Comparison of ENCODE assay signal across 8 mouse cellular contexts in genomic region chr8:83165235-83165930, GRCm38 (mm10). TPM values are rescaled to one million over a fixed set of nuclear protein-coding genes. Genes with fewer than 3 reads are reported as not detected.
DNase-seq lines count a peak whose midpoint lies in the region; ATAC-seq lines count a peak whose summit lies in the region.

Tbc1d9 (plus strand) TSS chr8:83165352.

- no peaks in the 10 kb centered on the region for H3K9me3 ChIP-seq in embryonic facial prominence, embryonic 10.5 days
- H3K9me3 ChIP-seq in intestine, embryonic 16.5 days (ENCODE audit: control insufficient read depth, low read length): no peaks in the 10 kb centered on the region

- peaks cover 9% of the 10 kb centered on the region; the same call in 1 of the 2 replicates for H3K27me3 ChIP-seq in embryonic facial prominence, embryonic 10.5 days (replicated peaks; ENCODE audit: low read depth, poor library complexity, severe bottlenecking)
- no peaks in the 10 kb centered on the region for H3K27me3 ChIP-seq in intestine, embryonic 16.5 days (replicated peaks; ENCODE audit: control insufficient read depth, insufficient read depth, low read length)

- peak; percentile 71 for DNase-seq in adrenal gland, postnatal 25 days
- peak; percentile 83 for DNase-seq in embryonic facial prominence, embryonic 10.5 days (ENCODE audit: low spot score)
- peak; percentile 73 to 81 for DNase-seq in left cerebral cortex, postnatal 25 days (ENCODE audit: low spot score in 2 of 2)
- peak; percentile 79 to 82 for DNase-seq in right cerebral cortex, postnatal 10 days (ENCODE audit: low spot score in 2 of 2)
- peak; percentile 69 for DNase-seq in yolk sac, embryonic 10.5 days (ENCODE audit: low spot score)

- H3K36me3 ChIP-seq in embryonic facial prominence, embryonic 10.5 days (replicated peaks): no peaks in the 10 kb centered on the region
- H3K36me3 ChIP-seq in intestine, embryonic 16.5 days (ENCODE audit: control insufficient read depth, insufficient read depth, low read length): no peaks in the 10 kb centered on the region

- peak within 1 kb of the TSS; percentile 92 for H3K4me2 ChIP-seq in intestine, embryonic 16.5 days (ENCODE audit: low read depth, low read length)

- intact Hi-C loops in left cerebral cortex, postnatal 25 days (cut with DNase I): loop anchor here (5.0 kb wide), 2 partner anchors 77 to 303 kb away; partner anchors contain the start of gene Rnf150

- H3K27ac ChIP-seq in embryonic facial prominence, embryonic 10.5 days (replicated peaks): peak within 1 kb of the TSS; percentile 90
- peak within 1 kb of the TSS; percentile 81 for H3K27ac ChIP-seq in intestine, embryonic 16.5 days (ENCODE audit: low read length)

- peak; percentile 91 for ATAC-seq in granulocyte monocyte progenitor cell, adult 5-6 weeks (replicated peaks; ENCODE audit: poor library complexity, severe bottlenecking)
- peak; percentile 96 for ATAC-seq in intestine, embryonic 16.5 days
- peak; percentile 86 for ATAC-seq in megakaryocyte progenitor cell, adult 5-6 weeks (replicated peaks; ENCODE audit: poor library complexity)

- peak within 1 kb of the TSS; percentile 90 for H3K9ac ChIP-seq in intestine, embryonic 16.5 days (ENCODE audit: low read depth, low read length)

- H3K4me1 ChIP-seq in embryonic facial prominence, embryonic 10.5 days: peaks cover 13% of the 10 kb centered on the region
- no peaks in the 10 kb centered on the region; the same call in 1 of the 2 replicates for H3K4me1 ChIP-seq in intestine, embryonic 16.5 days (ENCODE audit: control insufficient read depth, insufficient read depth, low read length)

- WGBS in embryonic facial prominence, embryonic 10.5 days: under 1% methylated on average over 63 of the region's 63 CpGs
- under 1% methylated on average over 63 of the region's 63 CpGs for whole genome bisulfite sequencing in intestine, embryonic 16.5 days

- H3K4me3 ChIP-seq in embryonic facial prominence, embryonic 10.5 days: peak within 1 kb of the TSS; percentile 74
- H3K4me3 ChIP-seq in intestine, embryonic 16.5 days (ENCODE audit: low read length): peak within 1 kb of the TSS; percentile 79

RNA-seq across cellular contexts. Expression of gene Tbc1d9, which starts in this region (rescaled TPM):
- total RNA-seq in adrenal gland, postnatal 25 days (2021): 5.0 and 5.7 TPM in 2 replicates
- 3.3 and 3.8 TPM in 2 replicates for polyA plus RNA-seq in embryonic facial prominence, embryonic 10.5 days (2016; fragmentation: Nextera tagmentation; extraction: Ambion mirVana)
- 0.30 TPM in 1 of 2 replicates, not detected in the other for total RNA-seq in granulocyte monocyte progenitor cell, adult 5-6 weeks (2014; fragmentation: Nextera tagmentation)
- 0.60 and 1.8 TPM in 2 replicates for total RNA-seq in granulocyte monocyte progenitor cell, adult 5-6 weeks (2017)
- 1.3 and 1.6 TPM in 2 replicates for polyA plus RNA-seq in intestine, embryonic 16.5 days (2015; fragmentation: Nextera tagmentation; extraction: Ambion mirVana)
- 100 to 1,000 TPM in 1 of 2 experiments, 10 to 100 TPM in 1; 98.7 to 106 TPM for total RNA-seq in left cerebral cortex, postnatal 25 days (2021)
- 0.34 and 0.42 TPM in 2 replicates for total RNA-seq in megakaryocyte progenitor cell, adult 5-6 weeks (2015)
- 0.71 and 1.3 TPM in 2 replicates for total RNA-seq in megakaryocyte progenitor cell, adult 5-6 weeks (2017)

Comparison
In these comparisons a context has a peak if more than half of its experiments do, and no peak if none do; other contexts are left out.
1. Peak in every context shown above with its lines: DNase-seq, ATAC-seq, H3K4me3 ChIP-seq and H3K27ac ChIP-seq.
2. RNA of gene Tbc1d9 (total RNA-seq): 98.7 to 106 TPM in left cerebral cortex, postnatal 25 days; 5.0 to 5.7 TPM in adrenal gland, postnatal 25 days, 0.30 to 1.8 TPM in granulocyte monocyte progenitor cell, adult 5-6 weeks and 0.34 to 1.3 TPM in megakaryocyte progenitor cell, adult 5-6 weeks; every median in the first group is over 10 times any median in the second.